Mouse (Mus musculus): Measurements from ENCODE around the gene Ints1.

DNA sequence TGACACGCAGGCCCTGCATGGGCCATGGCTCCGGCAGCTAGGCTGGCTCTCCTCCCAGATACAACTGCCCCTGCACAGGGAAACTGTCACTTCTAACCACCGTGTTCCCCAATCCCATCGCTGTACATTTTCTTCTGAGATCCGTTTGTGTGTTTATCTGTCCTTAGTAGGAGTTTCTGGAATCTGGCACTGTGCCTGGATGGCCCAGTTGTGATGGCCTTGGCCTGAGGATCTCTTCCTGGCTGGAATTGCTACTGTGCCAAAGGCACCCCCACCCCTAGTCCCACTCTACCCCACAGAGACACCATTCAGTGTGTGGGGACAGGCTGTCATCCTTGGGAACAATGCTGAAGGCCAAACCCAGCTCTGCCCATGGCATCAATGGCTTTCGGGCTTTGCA, 40.5 kb upstream of the Ints1 start:
- no peak for TF ChIP-seq CTCF (IDR thresholded peaks at IDR 0.05; ENCODE audit: control insufficient read depth, insufficient read depth, low read length)
- no peak for TF ChIP-seq POLR2A (IDR thresholded peaks at IDR 0.05; ENCODE audit: borderline replicate concordance, control insufficient read depth, low read depth, low read length)

Measured in bone marrow, adult 2 months (tissue).